Mouse (Mus musculus) heart, embryonic 14.5 days (tissue): ENCODE data around the gene Ipo5. TPM values are rescaled to one million over a fixed set of nuclear protein-coding genes. Genes with fewer than 3 reads are reported as not detected.

Experiments used
- ATAC-seq: fragments of 200-750 bp; cut with Nextera tagmentation; 2 replicates; pipeline ENCODE4 v1.8.0; 2017; ENCODE audit warnings: low read depth, moderate TSS enrichment; ENCODE audit not compliant: insufficient number of reproducible peaks, insufficient read depth, low FRiP score
- H3K27ac ChIP-seq, 2 experiments: fragments of 200-500 bp in 1 of 2; fragments of 300-500 bp in 1 of 2; sonication (generic) in 1 of 2; replicated peaks in 1 of 2; 2 replicates each; pipeline ENCODE4 v1.5.1; 2012 to 2014; ENCODE audit warnings: low read depth in 2 of 2, low read length in 2 of 2, control low read depth in 1 of 2, mild to moderate bottlenecking in 1 of 2, mixed read lengths in 1 of 2; ENCODE audit not compliant: control insufficient read depth in 1 of 2, insufficient read depth in 1 of 2
- H3K27me3 ChIP-seq: fragments of 300-500 bp; sonication (generic); 2 replicates; pipeline ENCODE4 v1.6.1; 2014; ENCODE audit warnings: mild to moderate bottlenecking, low read length, control low read depth; ENCODE audit not compliant: control insufficient read depth, insufficient read depth
- H3K36me3 ChIP-seq: fragments of 300-500 bp; sonication (generic); 2 replicates; pipeline ENCODE4 v1.6.1; 2014; ENCODE audit warnings: mild to moderate bottlenecking, control low read depth, low read length, mixed read lengths; ENCODE audit not compliant: control insufficient read depth, insufficient read depth
- H3K4me1 ChIP-seq, 2 experiments: fragments of 200-500 bp in 1 of 2; fragments of 300-500 bp in 1 of 2; sonication (generic) in 1 of 2; 2 replicates each; pipeline ENCODE4 v1.6.1; 2012 to 2014; ENCODE audit warnings: low read length in 2 of 2, control low read depth in 1 of 2, mixed read lengths in 1 of 2; ENCODE audit not compliant: control insufficient read depth in 2 of 2, insufficient read depth in 2 of 2
- H3K4me2 ChIP-seq: fragments of 300-500 bp; sonication (generic); 2 replicates; pipeline ENCODE4 v1.6.1; 2014; ENCODE audit warnings: mild to moderate bottlenecking, low read length
- H3K4me3 ChIP-seq, 2 experiments: fragments of 200-500 bp in 1 of 2; fragments of 300-500 bp in 1 of 2; sonication (generic) in 1 of 2; 2 replicates each; pipeline ENCODE4 v1.5.1; 2012 to 2014; ENCODE audit warnings: low read length in 2 of 2, mild to moderate bottlenecking in 2 of 2, control low read depth in 1 of 2, low read depth in 1 of 2, moderate library complexity in 1 of 2; ENCODE audit not compliant: control insufficient read depth in 1 of 2, insufficient read depth in 1 of 2
- H3K9ac ChIP-seq: fragments of 300-500 bp; sonication (generic); 2 replicates; pipeline ENCODE4 v1.6.1; 2014; ENCODE audit warnings: mild to moderate bottlenecking, low read length
- H3K9me3 ChIP-seq: fragments of 300-500 bp; sonication (generic); 2 replicates; pipeline ENCODE4 v1.6.1; 2016; ENCODE audit warnings: low read length, control low read depth; ENCODE audit not compliant: control insufficient read depth
- WGBS: fragments of 180-500 bp; shearing (Covaris S2); extraction: QIAGEN DNeasy Blood & Tissue Kit; methylation state at CpG from one replicate; pipeline ENCODE4 v1.1.7; 2014; 5-methylcytosine and 5-hydroxymethylcytosine counted together
- polyA plus RNA-seq: library from polyadenylated mRNA; unstranded; fragments of >200 nt; fragmentation: Nextera tagmentation; extraction: Ambion mirVana; gene quantifications from 2 replicates; pipeline ENCODE4 v1.2.1, GENCODE M21; 2014

Ipo5 gene
- polyA plus RNA-seq, 1 experiment from 2014 or later = 83.9 TPM

DNA sequence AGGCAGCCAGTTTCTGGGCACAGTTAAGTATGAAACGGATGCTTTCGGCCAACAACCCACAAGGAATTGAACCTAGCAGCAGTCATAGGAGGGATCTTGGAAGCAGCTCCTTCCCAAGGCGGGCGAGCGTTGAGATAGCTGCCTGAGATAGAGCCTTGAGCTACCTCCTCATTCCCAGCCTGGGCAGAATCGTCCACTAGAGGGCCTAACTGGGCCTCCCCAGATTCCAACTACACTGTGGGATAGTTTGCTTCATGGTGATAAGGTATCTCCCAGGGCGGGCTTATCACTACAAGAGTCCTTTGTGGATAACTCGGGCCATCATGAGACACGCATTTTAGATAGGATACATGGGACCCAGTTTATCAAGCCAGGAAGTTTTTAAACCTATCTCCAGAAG, 35.9 kb upstream of the Ipo5 start:
- Histone ChIP-seq H3K4me1 (peaks cover 24 to 37% of the 10 kb centered on the region in 2 experiments), H3K27me3 (no peaks in the 10 kb centered on the region), H3K4me3 (no peak overlapping the region), H3K36me3 (no peaks in the 10 kb centered on the region), H3K9me3 (no peaks in the 10 kb centered on the region), H3K4me2 (peak overlapping the region; percentile 47), H3K27ac (peak overlapping the region; percentile 65 to 77), H3K9ac (0 out of 2 replicates have a peak overlapping the region, but pooled peaks have one; percentile 28)
- 41% methylated on average over 9 of the region's 9 CpGs for WGBS
- ATAC-seq = 0 out of 2 replicates have a peak, but pooled peaks have one; percentile 7

DNA sequence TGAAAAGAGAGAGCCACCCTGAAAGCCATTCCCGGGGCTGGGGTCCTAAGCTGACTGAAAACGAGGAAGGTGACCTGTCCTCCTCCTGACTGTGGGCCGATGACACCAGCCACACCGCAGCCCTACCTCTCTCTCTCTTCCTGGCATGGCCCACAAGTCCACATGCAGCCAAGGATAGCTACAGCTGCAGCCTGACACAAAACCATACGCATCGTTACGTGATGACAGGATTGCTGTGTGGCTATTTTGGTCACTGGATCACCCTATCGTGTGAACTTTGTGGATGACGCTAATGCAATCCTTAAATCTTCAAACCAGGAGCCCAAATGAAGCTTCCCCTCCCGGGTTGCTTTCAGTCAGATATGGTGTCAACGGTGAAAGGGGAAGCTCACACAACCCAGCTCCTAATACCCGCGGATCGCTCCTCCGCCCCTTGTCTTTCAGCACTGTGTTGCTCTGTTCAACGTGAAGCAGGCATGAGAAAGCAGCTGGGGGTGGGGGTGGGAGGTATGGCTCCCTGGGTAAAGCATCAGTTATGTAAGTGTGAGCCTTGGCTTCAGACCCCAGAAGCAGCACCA, 35.1 kb upstream of the Ipo5 start:
- H3K27ac ChIP-seq = peak overlapping the region; percentile 65 to 77
- H3K9me3 ChIP-seq = no peaks in the 10 kb centered on the region
- WGBS = 21% methylated on average over 16 of the region's 16 CpGs
- no peaks in the 10 kb centered on the region for H3K36me3 ChIP-seq
- no peak overlapping the region for H3K4me3 ChIP-seq
- peaks cover 21 to 33% of the 10 kb centered on the region in 2 experiments for H3K4me1 ChIP-seq
- no peaks in the 10 kb centered on the region for H3K27me3 ChIP-seq
- peak; percentile 44; the same call in 1 of the 2 replicates for ATAC-seq
- peak overlapping the region; percentile 47 for H3K4me2 ChIP-seq
- H3K9ac ChIP-seq = peak overlapping the region; percentile 28; the same call in 1 of the 2 replicates

DNA sequence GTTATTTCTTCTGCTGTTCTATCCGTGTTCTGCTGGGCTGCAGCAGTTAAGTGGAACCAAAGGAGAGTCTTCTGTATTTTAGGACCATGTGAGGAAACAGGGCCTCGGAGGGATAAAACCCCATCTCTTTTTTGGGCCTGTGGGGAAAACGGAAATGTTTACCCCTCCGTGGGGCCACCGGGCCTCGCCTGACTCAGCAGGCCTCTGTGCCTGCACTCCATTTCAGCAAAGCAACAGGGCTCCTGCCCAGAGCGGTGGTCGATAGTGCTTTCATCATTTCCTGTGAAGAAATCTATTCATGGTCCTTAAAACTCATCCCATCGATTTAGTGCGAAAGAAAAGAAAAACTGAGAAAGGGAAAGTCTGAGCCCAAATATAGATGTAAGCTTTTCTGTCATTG, 33.9 kb upstream of the Ipo5 start:
- no peak overlapping the region for H3K27ac ChIP-seq
- H3K4me1 ChIP-seq = peaks cover 23 to 30% of the 10 kb centered on the region in 2 experiments
- no peak overlapping the region for H3K9ac ChIP-seq
- H3K9me3 ChIP-seq = no peaks in the 10 kb centered on the region
- no peak for ATAC-seq
- no peak overlapping the region for H3K4me2 ChIP-seq
- WGBS = 70% methylated on average over 10 of the region's 10 CpGs
- no peak overlapping the region for H3K4me3 ChIP-seq
- H3K36me3 ChIP-seq = no peaks in the 10 kb centered on the region
- H3K27me3 ChIP-seq = no peaks in the 10 kb centered on the region

- Histone ChIP-seq H3K27me3 (no peaks in the 10 kb centered on the region), H3K4me3 (no peak overlapping the region), H3K9ac (no peak overlapping the region), H3K27ac (no peak overlapping the region), H3K4me1 (peaks cover 24 to 31% of the 10 kb centered on the region in 2 experiments), H3K4me2 (no peak overlapping the region), H3K36me3 (no peaks in the 10 kb centered on the region), H3K9me3 (no peaks in the 10 kb centered on the region)
- 88% methylated on average over 2 of the region's 2 CpGs for WGBS
- ATAC-seq = no peak
Measured at GRCm38 (mm10) chr14:120879026-120879425, 32.0 kb upstream of the Ipo5 start.

- no peak for ATAC-seq
- H3K36me3 ChIP-seq = no peaks in the 10 kb centered on the region
- no peak overlapping the region for H3K4me2 ChIP-seq
- H3K27ac ChIP-seq = no peak overlapping the region
- WGBS = 65% methylated on average over 5 of the region's 5 CpGs
- no peaks in the 10 kb centered on the region for H3K27me3 ChIP-seq
- no peak overlapping the region for H3K9ac ChIP-seq
- peaks cover 13 to 15% of the 10 kb centered on the region in 2 experiments for H3K4me1 ChIP-seq
- no peak overlapping the region for H3K4me3 ChIP-seq
- H3K9me3 ChIP-seq = no peaks in the 10 kb centered on the region
Measured at GRCm38 (mm10) chr14:120880601-120881000, 30.4 kb upstream of the Ipo5 start.

DNA sequence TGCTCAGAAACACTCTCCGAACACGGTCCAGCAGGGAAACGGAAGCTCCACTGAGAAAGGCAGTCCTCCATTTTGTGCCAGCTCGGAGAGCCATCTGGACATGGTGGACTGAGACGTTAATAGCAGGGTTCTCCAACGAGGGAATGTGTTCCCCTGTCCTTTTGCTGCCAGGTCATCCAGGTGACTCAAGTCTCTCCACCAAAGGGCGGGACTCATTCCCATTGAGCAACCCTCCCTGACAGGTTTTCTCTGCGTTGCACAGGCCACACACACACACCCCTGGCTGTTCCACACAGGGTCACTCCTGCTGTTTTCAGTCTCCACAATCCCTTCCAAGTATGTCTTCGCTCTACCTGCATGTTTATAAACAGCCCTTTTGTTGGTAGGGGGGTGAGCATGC, 30.0 kb upstream of the Ipo5 start:
- H3K27ac ChIP-seq = no peak overlapping the region
- no peaks in the 10 kb centered on the region for H3K36me3 ChIP-seq
- H3K27me3 ChIP-seq = no peaks in the 10 kb centered on the region
- peaks cover 8 to 11% of the 10 kb centered on the region in 2 experiments; a peak in 3 of 4 replicates for H3K4me1 ChIP-seq
- no peak for ATAC-seq
- no peak overlapping the region for H3K4me2 ChIP-seq
- no peak overlapping the region for H3K9ac ChIP-seq
- WGBS = 82% methylated on average over 9 of the region's 9 CpGs
- H3K4me3 ChIP-seq = no peak overlapping the region
- no peaks in the 10 kb centered on the region for H3K9me3 ChIP-seq

- H3K4me1 ChIP-seq = no peaks in the 10 kb centered on the region
- WGBS = 84% methylated on average over 11 of the region's 11 CpGs
- no peak overlapping the region for H3K9ac ChIP-seq
- H3K4me3 ChIP-seq = no peak overlapping the region
- no peaks in the 10 kb centered on the region for H3K27me3 ChIP-seq
- no peaks in the 10 kb centered on the region for H3K36me3 ChIP-seq
- no peak overlapping the region for H3K4me2 ChIP-seq
- H3K27ac ChIP-seq = no peak overlapping the region
- H3K9me3 ChIP-seq = no peaks in the 10 kb centered on the region
- no peak for ATAC-seq
Measured at GRCm38 (mm10) chr14:120888681-120889080, 22.3 kb upstream of the Ipo5 start.

- H3K27ac ChIP-seq = no peak overlapping the region
- no peaks in the 10 kb centered on the region for H3K9me3 ChIP-seq
- no peak overlapping the region for H3K4me2 ChIP-seq
- no peak for ATAC-seq
- WGBS = 59% methylated on average over 8 of the region's 8 CpGs
- no peak overlapping the region for H3K9ac ChIP-seq
- H3K27me3 ChIP-seq = no peaks in the 10 kb centered on the region
- no peaks in the 10 kb centered on the region for H3K4me1 ChIP-seq
- no peak overlapping the region for H3K4me3 ChIP-seq
- H3K36me3 ChIP-seq = no peaks in the 10 kb centered on the region
Measured at GRCm38 (mm10) chr14:120892369-120892768, 18.7 kb upstream of the Ipo5 start.
